Mouse (Mus musculus): ENCODE measurements around the gene Cmpk1. TPM values are rescaled to one million over a fixed set of nuclear protein-coding genes. Genes with fewer than 3 reads are reported as not detected.

Cmpk1 gene
- 227 and 244 TPM in 2 replicates for polyA plus RNA-seq (2014; fragmentation: Nextera tagmentation; extraction: Ambion mirVana)

DNA sequence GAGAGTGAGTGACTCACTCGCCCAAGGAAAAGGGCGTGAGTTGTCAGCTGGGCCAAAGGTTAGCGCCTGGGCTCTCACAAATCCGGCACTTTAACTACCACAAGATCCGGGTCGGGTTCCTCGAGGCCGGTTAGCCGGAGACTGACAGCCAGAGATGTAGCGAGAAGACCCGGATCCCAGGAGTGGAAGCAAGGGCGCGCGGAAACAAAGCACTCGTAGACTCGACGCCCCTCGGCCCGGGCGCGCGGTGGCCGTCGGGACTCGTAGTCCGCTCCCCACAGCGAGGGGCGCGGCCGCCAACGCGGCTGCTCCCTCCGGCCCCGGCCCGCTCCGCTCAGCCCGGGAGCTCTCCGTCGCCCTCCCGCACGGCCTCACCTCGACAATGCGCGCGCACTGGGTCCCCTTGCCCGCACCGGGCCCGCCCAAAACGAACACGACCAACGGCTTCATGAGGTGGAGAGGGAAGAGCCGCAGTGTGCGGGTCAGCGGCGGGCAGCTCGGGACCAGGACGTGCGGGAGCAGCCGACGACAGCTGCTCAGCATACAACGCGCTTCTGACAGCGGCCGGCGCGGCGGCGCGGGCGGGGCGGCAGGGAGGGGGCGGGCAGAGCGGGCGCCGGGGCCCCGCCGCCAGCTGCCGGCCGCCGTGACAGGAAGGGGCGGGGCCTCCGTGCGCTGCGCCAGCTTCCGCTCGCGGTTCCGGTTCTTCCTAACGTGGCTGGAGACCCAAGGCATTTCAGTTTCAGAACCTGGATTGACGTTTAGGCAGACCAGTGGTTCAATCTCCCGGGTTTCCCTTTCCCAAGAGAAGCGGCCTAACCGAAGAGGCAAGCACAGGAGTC lies at the start of gene Cmpk1:
Cmpk1 (minus strand) TSS at position 651 of the 842 bp plus-strand sequence.
- H3K9me3 ChIP-seq (ENCODE audit: control insufficient read depth, low read length): no peaks in the 10 kb centered on the region
- H3K4me1 ChIP-seq (replicated peaks; ENCODE audit: control insufficient read depth, insufficient read depth, low read length): peaks cover 26% of the 10 kb centered on the region
- H3K27ac ChIP-seq: peak within 1 kb of the TSS; percentile 99
- peak within 1 kb of the TSS; percentile 65 for H3K4me3 ChIP-seq (replicated peaks; ENCODE audit: low read length)
- ATAC-seq (ENCODE audit: low FRiP score): peak; percentile 97
- H3K27me3 ChIP-seq (ENCODE audit: control insufficient read depth, insufficient read depth, low read length): no peaks in the 10 kb centered on the region
- no peaks in the 10 kb centered on the region for H3K36me3 ChIP-seq (replicated peaks; ENCODE audit: control insufficient read depth, insufficient read depth)
- peak; percentile 87 for DNase-seq (ENCODE audit: low spot score)
- H3K4me2 ChIP-seq (replicated peaks): peak within 1 kb of the TSS; percentile 93
- under 1% methylated on average over 86 of the region's 93 CpGs for WGBS
- peak within 1 kb of the TSS; percentile 87 for H3K9ac ChIP-seq

DNA sequence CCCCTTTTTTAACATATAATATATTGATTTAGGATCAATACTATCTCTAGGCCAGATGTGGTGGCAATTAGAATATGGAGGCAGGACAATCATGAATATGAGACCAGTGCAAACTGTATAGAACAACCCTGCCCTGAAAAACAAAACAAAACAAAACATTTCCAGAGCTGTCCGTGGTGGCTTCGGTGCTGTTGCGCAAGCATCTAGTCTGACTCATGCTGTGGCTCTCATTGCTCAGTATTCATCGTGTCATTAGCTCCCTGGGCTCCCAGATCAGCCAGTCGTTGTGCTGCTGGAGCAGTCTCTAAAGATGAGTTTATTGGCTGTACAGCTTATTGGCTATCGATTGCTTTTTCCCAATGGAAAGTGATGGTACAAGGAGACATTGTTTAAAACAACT lies 48.0 kb upstream of the Cmpk1 start:
- Histone ChIP-seq H3K27ac (no peak overlapping the region), H3K9ac (no peak overlapping the region), H3K4me3 (replicated peaks; ENCODE audit: low read length) (no peak overlapping the region), H3K9me3 (ENCODE audit: control insufficient read depth, low read length) (no peaks in the 10 kb centered on the region), H3K36me3 (replicated peaks; ENCODE audit: control insufficient read depth, insufficient read depth) (no peaks in the 10 kb centered on the region), H3K27me3 (ENCODE audit: control insufficient read depth, insufficient read depth, low read length) (no peaks in the 10 kb centered on the region), H3K4me1 (replicated peaks; ENCODE audit: control insufficient read depth, insufficient read depth, low read length) (no peaks in the 10 kb centered on the region), H3K4me2 (replicated peaks) (no peak overlapping the region)
- ATAC-seq (ENCODE audit: low FRiP score) (no peak), DNase-seq (ENCODE audit: low spot score) (no peak)
- 82% methylated on average over 6 of the region's 6 CpGs for WGBS

DNA sequence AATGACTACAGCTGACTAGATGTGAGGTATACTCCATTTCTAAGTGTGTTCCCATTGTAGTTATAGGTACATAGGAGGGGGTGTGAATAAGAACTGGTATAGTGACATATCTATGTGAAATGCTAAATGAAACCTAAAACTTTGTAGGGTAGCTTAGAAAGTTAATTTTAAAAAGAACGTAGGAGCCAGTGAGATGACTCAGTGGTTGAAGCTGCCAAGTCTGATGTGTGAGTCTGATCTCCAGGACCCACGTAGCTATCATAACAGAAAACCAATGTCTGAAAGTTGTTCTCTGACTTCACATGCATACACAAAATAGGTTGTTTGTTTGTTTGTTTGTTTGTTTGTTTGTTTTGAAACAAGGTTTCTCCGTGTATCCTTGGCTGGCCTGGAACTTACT lies 33.0 kb upstream of the Cmpk1 start:
- no peak overlapping the region for H3K9ac ChIP-seq

DNA sequence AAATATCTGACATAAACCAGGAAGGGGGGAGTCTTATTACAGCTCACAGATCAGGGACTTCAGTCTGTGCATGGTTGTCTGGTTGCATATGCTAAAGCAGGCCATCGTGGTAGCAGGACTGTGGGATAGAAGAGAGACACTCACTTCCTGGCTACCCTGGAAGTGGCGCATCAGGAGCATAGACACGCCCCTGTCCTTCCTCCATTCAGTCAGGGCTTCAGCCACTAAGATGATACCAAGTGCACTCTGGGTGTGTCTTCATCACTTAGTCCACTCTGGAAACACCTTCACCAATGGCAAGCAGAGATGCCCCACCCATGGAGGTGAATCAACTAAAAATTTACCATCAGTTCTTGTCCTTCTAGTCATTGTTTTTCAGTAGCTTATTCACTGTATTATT lies 27.2 kb upstream of the Cmpk1 start:
- Histone ChIP-seq H3K27ac (no peak overlapping the region), H3K4me1 (replicated peaks; ENCODE audit: control insufficient read depth, insufficient read depth, low read length) (no peaks in the 10 kb centered on the region), H3K27me3 (ENCODE audit: control insufficient read depth, insufficient read depth, low read length) (no peaks in the 10 kb centered on the region), H3K4me2 (replicated peaks) (no peak overlapping the region), H3K9me3 (ENCODE audit: control insufficient read depth, low read length) (no peaks in the 10 kb centered on the region), H3K4me3 (replicated peaks; ENCODE audit: low read length) (no peak overlapping the region), H3K9ac (no peak overlapping the region), H3K36me3 (replicated peaks; ENCODE audit: control insufficient read depth, insufficient read depth) (0 out of 2 replicates have a peak, but pooled peaks cover 3% of the 10 kb centered on the region)
- DNase-seq (ENCODE audit: low spot score): no peak
- WGBS: 96% methylated on average over 3 of the region's 3 CpGs
- ATAC-seq (ENCODE audit: low FRiP score): no peak

More for the DNA sequence above, 33.0 kb upstream of the Cmpk1 start:
- no peak overlapping the region for H3K27ac ChIP-seq
- H3K4me3 ChIP-seq (replicated peaks; ENCODE audit: low read length): no peak overlapping the region
- H3K27me3 ChIP-seq (ENCODE audit: control insufficient read depth, insufficient read depth, low read length): no peaks in the 10 kb centered on the region
- no peak overlapping the region for H3K4me2 ChIP-seq (replicated peaks)
- WGBS: 94% methylated on average over 3 of the region's 3 CpGs
- H3K36me3 ChIP-seq (replicated peaks; ENCODE audit: control insufficient read depth, insufficient read depth): no peaks in the 10 kb centered on the region
- DNase-seq (ENCODE audit: low spot score) (no peak), ATAC-seq (ENCODE audit: low FRiP score) (no peak)
- H3K9me3 ChIP-seq (ENCODE audit: control insufficient read depth, low read length): no peaks in the 10 kb centered on the region
- H3K4me1 ChIP-seq (replicated peaks; ENCODE audit: control insufficient read depth, insufficient read depth, low read length): no peaks in the 10 kb centered on the region

DNA sequence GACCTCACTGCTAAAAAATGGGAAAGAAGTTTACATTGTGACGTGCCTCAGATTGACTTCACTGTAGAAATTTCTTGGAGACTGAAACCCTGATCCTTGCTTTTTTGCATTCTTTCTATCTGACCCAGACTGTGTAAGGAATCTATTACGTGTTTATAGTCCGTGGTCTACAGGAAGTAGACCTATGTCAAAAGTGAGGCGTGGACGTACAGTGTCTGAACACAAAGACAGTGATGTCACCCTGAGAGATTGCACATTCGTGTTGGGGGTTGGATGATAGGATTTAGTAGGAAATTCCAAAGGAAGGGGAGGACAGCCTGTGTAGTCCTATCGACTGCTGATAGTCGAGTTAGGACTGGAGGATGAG lies 13.4 kb upstream of the Cmpk1 start:
- Histone ChIP-seq H3K9ac (peak overlapping the region; percentile 49), H3K9me3 (ENCODE audit: control insufficient read depth, low read length) (no peaks in the 10 kb centered on the region), H3K36me3 (replicated peaks; ENCODE audit: control insufficient read depth, insufficient read depth) (no peaks in the 10 kb centered on the region), H3K4me2 (replicated peaks) (peak overlapping the region; percentile 77), H3K4me1 (replicated peaks; ENCODE audit: control insufficient read depth, insufficient read depth, low read length) (peaks cover 6% of the 10 kb centered on the region; the same call in 1 of the 2 replicates), H3K4me3 (replicated peaks; ENCODE audit: low read length) (peak overlapping the region; percentile 52), H3K27me3 (ENCODE audit: control insufficient read depth, insufficient read depth, low read length) (no peaks in the 10 kb centered on the region), H3K27ac (no peak overlapping the region)
- under 1% methylated on average over 8 of the region's 8 CpGs for WGBS
- DNase-seq (ENCODE audit: low spot score): no peak
- no peak for ATAC-seq (ENCODE audit: low FRiP score)

DNA sequence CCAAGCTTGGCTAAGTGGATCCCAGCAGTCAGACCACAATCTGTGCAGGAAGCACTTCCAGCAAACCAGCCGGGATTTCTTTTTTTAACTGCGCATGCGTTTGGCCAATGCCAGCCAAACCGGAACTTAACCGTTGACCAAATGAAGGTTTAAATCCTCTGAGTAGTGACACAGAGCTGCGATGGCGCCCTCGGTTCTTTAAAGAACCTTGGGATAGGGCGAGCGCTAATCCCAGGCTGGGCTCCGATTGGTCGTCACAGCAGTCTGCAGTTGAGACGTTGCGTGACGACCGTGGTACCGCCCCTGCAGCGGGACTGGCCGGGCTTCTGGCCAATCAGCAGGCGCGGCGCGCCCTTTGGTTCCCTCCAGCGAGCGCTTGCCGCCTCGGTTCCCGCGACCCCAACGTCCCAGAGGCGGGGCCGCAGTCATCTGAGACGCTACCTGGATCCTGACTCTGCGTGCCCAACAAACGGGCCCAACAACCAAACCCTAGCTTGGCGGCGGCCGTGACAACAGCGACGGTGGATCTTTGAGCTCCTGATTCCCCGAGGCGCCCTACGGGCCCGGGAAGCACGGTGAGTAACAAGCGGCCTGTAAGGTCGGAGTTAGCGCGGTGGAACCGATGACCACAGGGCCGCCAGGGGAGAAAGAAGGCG lies 12.9 kb upstream of the Cmpk1 start, which contains the start of gene Stil:
Stil (plus strand) TSS at position 387 of the 656 bp plus-strand sequence.
- no peaks in the 10 kb centered on the region for H3K9me3 ChIP-seq (ENCODE audit: control insufficient read depth, low read length)
- peak; percentile 95 for DNase-seq (ENCODE audit: low spot score)
- H3K36me3 ChIP-seq (replicated peaks; ENCODE audit: control insufficient read depth, insufficient read depth): no peaks in the 10 kb centered on the region
- no peaks in the 10 kb centered on the region for H3K27me3 ChIP-seq (ENCODE audit: control insufficient read depth, insufficient read depth, low read length)
- peak within 1 kb of the TSS; percentile 69 for H3K9ac ChIP-seq
- ATAC-seq (ENCODE audit: low FRiP score): peak; percentile 100
- H3K4me3 ChIP-seq (replicated peaks; ENCODE audit: low read length): peak within 1 kb of the TSS; percentile 52
- H3K4me1 ChIP-seq (replicated peaks; ENCODE audit: control insufficient read depth, insufficient read depth, low read length): peaks cover 6% of the 10 kb centered on the region; the same call in 1 of the 2 replicates
- H3K4me2 ChIP-seq (replicated peaks): peak within 1 kb of the TSS; percentile 77
- under 1% methylated on average over 52 of the region's 52 CpGs for WGBS
- H3K27ac ChIP-seq: peak within 1 kb of the TSS; percentile 92

DNA sequence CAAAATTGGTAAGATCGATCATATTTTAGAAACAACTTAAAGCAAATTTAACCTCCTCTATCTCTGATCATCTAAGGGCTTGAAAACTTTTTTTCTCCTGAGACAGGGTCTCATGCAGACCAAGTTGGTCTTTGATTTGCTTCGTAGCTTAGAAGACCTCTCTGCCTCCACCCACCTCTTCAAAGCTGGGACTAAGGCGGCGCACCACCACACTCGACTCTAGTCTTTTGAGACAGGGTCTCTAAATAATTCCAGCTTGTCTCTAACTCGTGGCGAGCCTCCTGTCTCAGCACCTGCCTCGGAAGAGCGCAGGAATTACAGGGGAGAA lies 12.4 kb upstream of the Cmpk1 start:
- peak overlapping the region; percentile 69 for H3K9ac ChIP-seq
- DNase-seq (ENCODE audit: low spot score) (no peak), ATAC-seq (ENCODE audit: low FRiP score) (no peak; the same call in 1 of the 2 replicates)
- no peaks in the 10 kb centered on the region for H3K27me3 ChIP-seq (ENCODE audit: control insufficient read depth, insufficient read depth, low read length)
- no peaks in the 10 kb centered on the region for H3K9me3 ChIP-seq (ENCODE audit: control insufficient read depth, low read length)
- peak overlapping the region; percentile 77 for H3K4me2 ChIP-seq (replicated peaks)
- peak overlapping the region; percentile 92 for H3K27ac ChIP-seq
- 9% methylated on average over 9 of the region's 9 CpGs for WGBS
- peak overlapping the region; percentile 52 for H3K4me3 ChIP-seq (replicated peaks; ENCODE audit: low read length)
- no peaks in the 10 kb centered on the region for H3K36me3 ChIP-seq (replicated peaks; ENCODE audit: control insufficient read depth, insufficient read depth)
- peaks cover 6% of the 10 kb centered on the region; the same call in 1 of the 2 replicates for H3K4me1 ChIP-seq (replicated peaks; ENCODE audit: control insufficient read depth, insufficient read depth, low read length)

DNA sequence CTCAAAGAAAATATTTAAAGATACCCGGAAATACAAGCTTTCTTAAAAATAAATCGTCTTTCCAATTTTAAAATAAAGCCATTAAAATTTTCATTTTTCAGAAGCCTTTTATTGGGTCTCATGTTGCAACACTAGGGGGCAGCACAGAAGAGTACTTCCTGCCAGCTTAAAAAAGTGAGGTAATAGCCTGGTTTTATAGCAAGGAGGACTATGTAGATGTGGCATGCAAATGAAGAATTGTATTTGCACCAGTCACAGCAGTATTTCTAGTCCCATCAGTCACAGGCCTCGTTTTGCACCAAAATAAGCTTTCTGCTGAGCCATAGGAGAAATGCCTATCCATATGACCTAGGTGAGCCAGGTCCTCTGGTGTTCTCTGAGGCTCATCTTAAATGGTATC lies 10.0 kb upstream of the Cmpk1 start:
- ATAC-seq (ENCODE audit: low FRiP score) (no peak), DNase-seq (ENCODE audit: low spot score) (peak; percentile 44)
- H3K27ac ChIP-seq: no peak overlapping the region
- H3K9me3 ChIP-seq (ENCODE audit: control insufficient read depth, low read length): no peaks in the 10 kb centered on the region
- H3K4me2 ChIP-seq (replicated peaks): no peak overlapping the region
- no peaks in the 10 kb centered on the region for H3K27me3 ChIP-seq (ENCODE audit: control insufficient read depth, insufficient read depth, low read length)
- H3K9ac ChIP-seq: no peak overlapping the region
- no peaks in the 10 kb centered on the region for H3K36me3 ChIP-seq (replicated peaks; ENCODE audit: control insufficient read depth, insufficient read depth)
- peaks cover 6% of the 10 kb centered on the region; the same call in 1 of the 2 replicates for H3K4me1 ChIP-seq (replicated peaks; ENCODE audit: control insufficient read depth, insufficient read depth, low read length)
- WGBS: 52% methylated on average over 3 of the region's 3 CpGs
- no peak overlapping the region for H3K4me3 ChIP-seq (replicated peaks; ENCODE audit: low read length)

DNA sequence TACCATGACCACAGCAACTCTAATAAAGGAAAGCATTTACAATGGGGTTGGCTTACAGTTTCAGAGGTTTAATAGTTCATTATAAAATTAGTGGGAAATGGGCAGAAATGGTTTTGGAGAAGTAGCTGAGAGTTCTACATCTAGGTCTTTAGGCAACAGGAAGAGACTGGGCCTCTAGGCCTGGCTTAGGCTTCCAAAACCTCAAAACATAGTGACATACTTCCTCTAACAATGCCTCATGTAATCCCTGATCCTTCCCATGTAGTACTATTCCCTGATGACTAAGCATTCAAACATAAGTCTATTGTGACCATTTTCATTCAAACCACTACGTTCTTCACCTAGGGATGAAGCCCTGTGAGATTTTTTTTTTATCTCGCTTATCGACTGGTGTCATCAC lies 7.2 kb upstream of the Cmpk1 start:
- Histone ChIP-seq H3K4me1 (replicated peaks; ENCODE audit: control insufficient read depth, insufficient read depth, low read length) (no peaks in the 10 kb centered on the region), H3K4me3 (replicated peaks; ENCODE audit: low read length) (no peak overlapping the region), H3K27ac (no peak overlapping the region), H3K27me3 (ENCODE audit: control insufficient read depth, insufficient read depth, low read length) (no peaks in the 10 kb centered on the region), H3K36me3 (replicated peaks; ENCODE audit: control insufficient read depth, insufficient read depth) (no peaks in the 10 kb centered on the region), H3K9ac (no peak overlapping the region), H3K4me2 (replicated peaks) (no peak overlapping the region), H3K9me3 (ENCODE audit: control insufficient read depth, low read length) (no peaks in the 10 kb centered on the region)
- WGBS: 86% methylated on average over 3 of the region's 3 CpGs
- DNase-seq (ENCODE audit: low spot score) (no peak), ATAC-seq (ENCODE audit: low FRiP score) (no peak)

Data from hindbrain, embryonic 14.5 days (tissue).